Mouse (Mus musculus): ENCODE data around the gene Cdh15. TPM values are rescaled to one million over a fixed set of nuclear protein-coding genes. Genes with fewer than 3 reads are reported as not detected.

The Cdh15 gene
- polyA plus RNA-seq, 1 experiment from 2014 or later = 5.4 TPM

DNA sequence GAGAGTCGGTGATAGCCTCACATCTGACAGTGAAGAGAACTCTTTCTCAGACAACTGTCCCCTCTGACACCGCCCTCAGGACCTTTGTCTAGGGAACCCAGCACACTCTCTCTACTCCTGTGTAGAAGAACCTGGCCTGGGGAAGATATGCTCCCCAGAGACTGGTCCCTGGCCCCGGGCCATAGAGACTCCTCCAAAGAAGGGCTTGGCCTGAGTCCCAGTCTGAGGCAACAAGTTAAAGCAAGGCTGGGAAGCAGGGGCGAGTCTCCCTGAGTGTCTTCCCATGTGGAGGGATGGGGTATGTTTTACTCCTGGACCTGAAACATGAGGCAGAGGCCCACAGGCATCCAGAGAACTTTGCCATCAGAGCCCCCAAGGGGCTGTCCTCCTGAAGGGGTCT is 2.1 kb upstream of the Cdh15 start:
- H3K4me3 ChIP-seq = no peak overlapping the region
- no peak for ATAC-seq (ENCODE audit: low FRiP score, low read depth)
- no peaks in the 10 kb centered on the region for H3K9me3 ChIP-seq
- no peaks in the 10 kb centered on the region; the same call in none of the 2 replicates for H3K4me1 ChIP-seq
- no peak overlapping the region for H3K9ac ChIP-seq
- 85% methylated on average over 4 of the region's 4 CpGs for WGBS
- H3K27me3 ChIP-seq (replicated peaks) = 0 out of 2 replicates have a peak, but pooled peaks cover 3% of the 10 kb centered on the region
- H3K36me3 ChIP-seq = no peaks in the 10 kb centered on the region
- no peak overlapping the region for H3K27ac ChIP-seq
- H3K4me2 ChIP-seq (replicated peaks) = no peak overlapping the region

DNA sequence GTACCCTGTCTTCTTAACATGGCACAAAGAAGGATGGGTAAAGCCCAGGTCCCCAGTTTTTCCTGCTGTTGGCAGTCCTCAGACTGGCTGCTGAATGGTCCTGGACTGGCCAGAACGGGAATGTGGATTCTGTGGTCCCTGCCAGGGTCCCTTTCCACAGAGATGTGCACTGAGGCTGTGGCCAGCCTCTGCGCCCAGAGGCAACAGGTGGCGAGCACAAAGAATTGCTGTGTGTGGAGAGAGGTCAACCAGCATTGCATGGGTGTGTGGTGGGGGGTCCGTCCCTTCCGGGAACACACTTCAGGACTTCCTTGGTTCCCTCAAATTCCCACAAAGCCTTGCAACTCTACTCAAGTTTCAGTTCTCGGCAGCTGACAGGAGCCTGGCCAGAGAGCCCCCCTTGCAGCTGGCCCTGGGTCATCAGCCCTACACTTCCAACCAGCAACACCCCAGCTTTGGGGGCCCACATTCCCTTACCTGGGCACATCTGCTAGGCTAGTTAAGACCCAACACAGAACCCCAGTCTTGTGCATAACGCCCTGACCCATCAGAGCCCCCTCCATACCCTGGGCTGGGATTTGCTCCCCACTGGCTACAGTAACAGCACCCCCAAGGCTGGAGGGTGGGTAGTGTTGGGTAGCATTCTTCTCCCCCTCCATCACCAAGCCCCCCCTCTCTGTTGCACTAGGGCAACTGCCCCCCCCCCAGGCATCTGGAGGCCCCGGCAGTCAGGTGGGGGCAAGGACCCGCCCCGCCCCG is 1.6 kb downstream of the Cdh15 start:
- no peak overlapping the region for H3K4me2 ChIP-seq (replicated peaks)
- no peak for ATAC-seq (ENCODE audit: low FRiP score, low read depth)
- peaks cover 11% of the 10 kb centered on the region for H3K4me1 ChIP-seq
- no peaks in the 10 kb centered on the region for H3K36me3 ChIP-seq
- no peaks in the 10 kb centered on the region for H3K9me3 ChIP-seq
- H3K4me3 ChIP-seq = no peak overlapping the region
- H3K27ac ChIP-seq = no peak overlapping the region
- 73% methylated on average over 11 of the region's 11 CpGs for WGBS
- H3K27me3 ChIP-seq (replicated peaks) = 0 out of 2 replicates have a peak, but pooled peaks cover 3% of the 10 kb centered on the region
- H3K9ac ChIP-seq = no peak overlapping the region

DNA sequence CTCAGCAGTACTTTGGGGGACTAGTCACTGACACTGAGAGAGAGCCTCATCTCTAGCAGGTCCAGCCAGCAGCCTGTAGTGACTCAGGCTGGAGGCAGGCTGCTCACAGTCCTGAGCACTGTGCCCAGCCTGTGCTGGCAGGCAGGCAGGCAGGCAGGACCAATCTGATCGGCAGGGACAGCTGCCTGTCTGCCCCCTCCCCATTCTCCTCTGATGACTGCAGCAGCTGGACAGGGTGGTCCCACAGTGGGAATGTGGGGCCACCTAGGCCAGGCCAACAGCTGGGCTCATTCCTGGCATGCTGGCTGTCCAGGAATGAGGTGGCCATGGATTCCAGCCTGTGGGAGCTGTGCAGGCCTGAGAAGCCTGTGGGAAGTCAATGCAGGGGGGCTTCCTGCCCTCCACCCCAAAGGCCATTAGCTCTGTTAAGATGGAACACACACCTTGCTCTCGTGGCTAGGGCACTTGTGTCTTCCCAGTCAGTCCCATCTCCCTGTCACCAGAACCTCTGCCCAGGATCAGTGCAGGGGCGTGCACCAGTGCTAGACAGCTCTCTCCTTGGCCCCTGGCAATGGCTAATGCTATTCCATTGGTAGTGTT is 3.0 kb downstream of the Cdh15 start:
- Histone ChIP-seq H3K36me3 (no peaks in the 10 kb centered on the region), H3K27ac (no peak overlapping the region), H3K4me3 (no peak overlapping the region), H3K4me2 (replicated peaks) (no peak overlapping the region), H3K9ac (no peak overlapping the region), H3K27me3 (replicated peaks) (0 out of 2 replicates have a peak, but pooled peaks cover 3% of the 10 kb centered on the region), H3K9me3 (no peaks in the 10 kb centered on the region), H3K4me1 (peaks cover 11% of the 10 kb centered on the region)
- ATAC-seq (ENCODE audit: low FRiP score, low read depth) = no peak
- WGBS = 63% methylated on average over 3 of the region's 3 CpGs

DNA sequence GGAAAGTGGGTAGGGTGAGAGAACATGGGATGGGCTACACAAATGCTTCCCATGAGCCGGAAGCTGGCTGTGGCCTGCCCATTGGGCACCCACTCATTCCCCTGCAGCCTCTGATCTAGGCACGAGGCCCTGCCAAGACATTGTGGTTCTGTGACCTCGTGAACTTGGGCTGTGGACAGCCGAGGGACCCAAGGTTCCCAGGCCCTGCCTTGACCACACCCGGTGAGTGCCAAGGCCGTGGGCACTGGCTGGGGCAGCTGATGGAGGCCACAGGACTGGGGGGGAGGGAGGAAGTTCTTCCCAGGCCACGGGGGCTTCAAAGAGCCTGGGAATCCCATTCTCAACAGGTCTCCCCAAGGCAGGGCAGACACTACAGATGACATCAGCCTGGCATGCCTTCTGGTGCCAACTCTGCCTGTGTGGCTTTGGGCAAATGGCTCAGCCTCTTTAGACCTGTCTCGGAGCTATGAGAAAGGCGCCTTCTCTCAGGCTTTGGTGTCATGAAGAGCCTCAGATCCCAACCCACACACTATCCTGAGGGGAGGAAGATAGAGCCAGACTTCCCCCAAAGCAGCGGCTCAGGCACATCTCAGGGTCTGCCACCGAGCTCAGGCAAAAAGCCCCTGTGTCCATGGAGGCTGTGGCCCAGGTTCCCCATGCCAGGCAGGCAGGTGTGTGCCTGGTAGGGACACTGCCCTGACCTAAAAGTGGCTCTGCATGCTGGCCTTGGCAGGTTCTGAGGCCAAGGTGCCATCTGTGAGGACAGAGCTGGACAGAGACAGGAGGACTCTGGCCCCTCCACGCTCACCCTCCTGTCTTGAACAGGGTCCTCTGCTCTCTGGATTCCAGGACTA is 4.2 kb downstream of the Cdh15 start:
- Histone ChIP-seq H3K27ac (no peak overlapping the region), H3K4me2 (replicated peaks) (no peak overlapping the region), H3K27me3 (replicated peaks) (no peaks in the 10 kb centered on the region), H3K9ac (no peak overlapping the region), H3K4me1 (peaks cover 11% of the 10 kb centered on the region), H3K36me3 (no peaks in the 10 kb centered on the region), H3K4me3 (no peak overlapping the region), H3K9me3 (no peaks in the 10 kb centered on the region)
- WGBS = 85% methylated on average over 12 of the region's 12 CpGs
- no peak for ATAC-seq (ENCODE audit: low FRiP score, low read depth)

DNA sequence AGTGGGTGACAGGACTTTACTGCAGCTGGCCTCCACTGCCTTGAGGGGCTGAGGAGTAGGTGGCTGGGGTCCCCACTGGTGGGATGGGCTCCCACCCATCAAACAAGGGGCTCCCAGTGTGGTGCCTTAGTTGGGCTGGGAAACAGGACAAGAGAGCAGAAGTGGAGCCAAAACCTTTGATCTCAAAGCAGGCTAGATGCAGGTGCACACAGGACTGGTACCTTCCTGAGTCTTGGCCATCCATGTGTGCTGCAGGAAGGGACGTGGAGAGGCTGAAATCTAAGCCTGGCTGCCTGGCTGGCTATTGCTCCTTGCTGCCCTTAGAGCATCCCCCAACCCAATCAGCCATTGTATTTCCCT is 4.8 kb downstream of the Cdh15 start:
- H3K4me3 ChIP-seq = no peak overlapping the region
- H3K27me3 ChIP-seq (replicated peaks) = no peaks in the 10 kb centered on the region
- H3K9ac ChIP-seq = no peak overlapping the region
- H3K27ac ChIP-seq = no peak overlapping the region
- 52% methylated on average over 1 of the region's 1 CpGs for WGBS
- no peaks in the 10 kb centered on the region for H3K9me3 ChIP-seq
- ATAC-seq (ENCODE audit: low FRiP score, low read depth) = no peak
- H3K4me2 ChIP-seq (replicated peaks) = no peak overlapping the region
- H3K36me3 ChIP-seq = no peaks in the 10 kb centered on the region
- peaks cover 11% of the 10 kb centered on the region for H3K4me1 ChIP-seq

DNA sequence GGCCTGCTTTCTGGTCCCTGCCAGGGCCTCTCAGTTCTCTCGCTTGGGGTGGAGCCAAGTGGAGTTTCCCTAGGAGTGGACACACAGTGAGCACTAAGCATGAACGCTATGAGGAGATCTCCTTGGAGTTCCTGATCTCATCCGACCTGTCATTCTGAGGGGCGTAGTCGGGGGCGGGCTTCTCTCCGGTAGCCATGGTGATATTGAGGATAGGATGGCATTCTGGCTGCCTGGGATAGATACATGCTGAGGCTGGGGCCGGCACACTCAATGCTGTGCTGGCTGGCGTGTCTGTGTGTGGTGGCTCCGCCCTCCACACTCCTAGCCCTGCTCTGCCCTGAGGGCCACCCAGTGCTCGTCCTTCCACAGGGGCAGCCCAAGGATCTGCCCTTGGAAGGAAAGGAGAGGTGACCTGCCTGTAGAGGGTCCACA is 5.6 kb downstream of the Cdh15 start:
- Histone ChIP-seq H3K4me1 (peaks cover 11% of the 10 kb centered on the region), H3K4me2 (replicated peaks) (no peak overlapping the region), H3K9ac (no peak overlapping the region), H3K36me3 (no peaks in the 10 kb centered on the region), H3K27me3 (replicated peaks) (no peaks in the 10 kb centered on the region), H3K9me3 (no peaks in the 10 kb centered on the region), H3K27ac (no peak overlapping the region), H3K4me3 (no peak overlapping the region)
- WGBS = 16% methylated on average over 11 of the region's 11 CpGs
- ATAC-seq (ENCODE audit: low FRiP score, low read depth) = peak; percentile 71

DNA sequence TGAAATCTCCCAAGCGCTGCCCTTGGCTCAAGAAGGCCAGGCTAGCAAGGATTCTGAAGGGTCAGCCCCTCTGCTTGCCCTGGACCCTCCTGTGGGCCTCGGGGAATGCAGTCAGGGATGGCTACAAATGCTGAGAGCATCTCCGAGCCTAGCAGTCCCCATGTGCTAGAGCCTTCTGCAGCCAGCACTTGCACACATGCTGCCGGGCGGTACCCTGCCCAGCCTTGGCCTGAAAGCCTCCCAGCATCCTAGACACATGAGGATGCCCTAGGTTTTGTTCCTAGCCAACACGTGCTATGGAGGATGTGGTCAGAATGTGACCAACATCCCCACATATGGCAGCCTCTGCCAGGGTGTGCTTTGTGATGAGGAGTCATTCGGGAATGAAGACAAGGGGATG is 6.6 kb downstream of the Cdh15 start:
- no peak overlapping the region for H3K9ac ChIP-seq
- H3K36me3 ChIP-seq = no peaks in the 10 kb centered on the region
- H3K4me3 ChIP-seq = no peak overlapping the region
- H3K27ac ChIP-seq = no peak overlapping the region
- H3K4me1 ChIP-seq = peaks cover 11% of the 10 kb centered on the region
- no peak for ATAC-seq (ENCODE audit: low FRiP score, low read depth)
- H3K4me2 ChIP-seq (replicated peaks) = no peak overlapping the region
- WGBS = 75% methylated on average over 7 of the region's 7 CpGs
- no peaks in the 10 kb centered on the region for H3K27me3 ChIP-seq (replicated peaks)
- no peaks in the 10 kb centered on the region for H3K9me3 ChIP-seq

DNA sequence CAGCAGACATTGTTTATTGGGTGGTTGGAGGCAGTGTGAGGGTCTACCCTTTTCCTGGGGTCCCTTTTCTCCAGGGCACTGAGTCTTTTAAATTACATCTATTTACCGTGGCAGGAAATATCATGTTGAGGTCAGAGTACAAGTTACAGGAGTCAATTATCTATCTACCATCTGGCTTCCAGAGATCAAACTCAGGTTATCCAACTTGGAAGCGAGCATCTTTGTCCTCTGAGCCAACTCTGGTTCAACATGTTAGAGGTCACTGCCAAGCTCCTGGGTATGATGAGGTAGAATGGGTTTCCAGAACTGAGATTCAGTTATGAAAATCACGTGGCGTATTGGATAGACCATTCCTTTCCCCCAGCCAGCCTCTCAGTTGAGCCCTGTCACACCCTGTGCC is 7.4 kb downstream of the Cdh15 start:
- H3K4me1 ChIP-seq = peaks cover 11% of the 10 kb centered on the region
- no peak for ATAC-seq (ENCODE audit: low FRiP score, low read depth)
- 85% methylated on average over 4 of the region's 4 CpGs for WGBS

DNA sequence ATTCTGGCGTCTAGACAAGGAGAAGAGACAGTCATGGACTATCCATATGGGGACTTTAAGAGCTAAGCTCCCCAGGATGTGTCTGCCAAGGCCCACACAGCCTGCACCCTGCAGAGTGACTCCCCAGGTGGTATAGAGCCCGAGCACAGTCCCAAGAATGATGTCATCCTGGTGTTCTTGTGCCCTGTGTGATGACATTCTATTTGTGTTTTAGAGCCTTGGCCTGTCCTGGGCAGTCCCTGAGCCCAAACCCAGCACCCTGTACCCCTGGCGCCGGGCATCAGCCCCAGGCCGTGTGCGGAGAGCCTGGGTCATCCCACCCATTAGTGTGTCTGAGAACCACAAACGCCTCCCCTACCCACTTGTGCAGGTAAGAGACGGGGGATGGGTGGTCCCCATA is 8.5 kb downstream of the Cdh15 start:
- H3K27ac ChIP-seq = no peak overlapping the region
- WGBS = 86% methylated on average over 8 of the region's 8 CpGs
- ATAC-seq (ENCODE audit: low FRiP score, low read depth) = no peak
- H3K4me1 ChIP-seq = peaks cover 11% of the 10 kb centered on the region
- H3K4me3 ChIP-seq = no peak overlapping the region
- no peak overlapping the region for H3K4me2 ChIP-seq (replicated peaks)
- no peak overlapping the region for H3K9ac ChIP-seq
- H3K27me3 ChIP-seq (replicated peaks) = no peaks in the 10 kb centered on the region
- no peaks in the 10 kb centered on the region for H3K9me3 ChIP-seq
- no peaks in the 10 kb centered on the region for H3K36me3 ChIP-seq

More for the DNA sequence above, 7.4 kb downstream of the Cdh15 start:
- Histone ChIP-seq H3K4me2 (replicated peaks) (no peak overlapping the region), H3K9ac (no peak overlapping the region), H3K9me3 (no peaks in the 10 kb centered on the region), H3K36me3 (no peaks in the 10 kb centered on the region), H3K4me3 (no peak overlapping the region), H3K27me3 (replicated peaks) (no peaks in the 10 kb centered on the region), H3K27ac (no peak overlapping the region)

DNA sequence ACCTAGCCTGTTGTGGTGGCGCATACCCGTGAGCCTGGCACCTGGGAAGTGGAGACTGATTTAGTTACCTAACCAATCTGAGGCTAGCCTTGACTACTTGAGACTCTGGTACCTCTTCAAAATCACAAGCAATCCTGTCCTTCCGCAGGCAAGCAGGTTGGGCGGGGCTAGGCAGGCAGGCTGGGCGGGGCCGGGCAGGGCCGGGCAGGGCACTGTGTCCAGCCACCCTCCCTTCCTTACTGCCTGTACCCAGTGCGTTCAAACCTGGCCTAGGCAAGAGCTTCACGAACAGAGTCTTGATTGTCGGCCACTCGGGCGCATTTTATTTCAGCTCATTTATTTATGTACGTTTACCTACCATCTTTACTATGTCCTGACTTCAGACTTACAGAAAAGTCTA is 12.1 kb downstream of the Cdh15 start:
- H3K4me3 ChIP-seq = no peak overlapping the region
- ATAC-seq (ENCODE audit: low FRiP score, low read depth) = no peak
- H3K4me2 ChIP-seq (replicated peaks) = no peak overlapping the region
- H3K9ac ChIP-seq = no peak overlapping the region
- no peaks in the 10 kb centered on the region for H3K36me3 ChIP-seq
- peaks cover 5% of the 10 kb centered on the region; the same call in 1 of the 2 replicates for H3K9me3 ChIP-seq
- H3K27ac ChIP-seq = no peak overlapping the region
- H3K27me3 ChIP-seq (replicated peaks) = no peaks in the 10 kb centered on the region
- 58% methylated on average over 13 of the region's 13 CpGs for WGBS
- 0 out of 2 replicates have a peak, but pooled peaks cover 3% of the 10 kb centered on the region for H3K4me1 ChIP-seq

DNA sequence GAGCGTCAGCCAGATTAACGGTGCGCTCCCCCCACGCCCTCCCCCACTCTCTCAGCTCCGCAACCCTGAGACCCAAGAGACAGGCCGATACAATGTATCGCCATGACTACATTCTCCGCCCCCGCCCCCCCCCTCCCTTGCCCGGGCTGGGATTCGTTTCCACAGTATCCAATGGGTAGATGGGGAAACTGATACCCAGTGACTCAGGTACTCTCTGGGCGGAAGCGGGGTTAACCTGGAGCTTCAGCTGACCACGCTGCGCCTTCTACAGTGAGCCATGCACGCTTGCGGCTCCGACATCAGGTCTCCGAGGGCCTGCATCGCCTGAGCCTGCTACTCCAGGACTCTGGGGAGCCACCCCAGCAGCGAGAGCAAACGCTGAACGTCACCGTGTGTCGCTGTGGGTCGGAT is 17.0 kb downstream of the Cdh15 start:
- 57% methylated on average over 26 of the region's 26 CpGs for WGBS

DNA sequence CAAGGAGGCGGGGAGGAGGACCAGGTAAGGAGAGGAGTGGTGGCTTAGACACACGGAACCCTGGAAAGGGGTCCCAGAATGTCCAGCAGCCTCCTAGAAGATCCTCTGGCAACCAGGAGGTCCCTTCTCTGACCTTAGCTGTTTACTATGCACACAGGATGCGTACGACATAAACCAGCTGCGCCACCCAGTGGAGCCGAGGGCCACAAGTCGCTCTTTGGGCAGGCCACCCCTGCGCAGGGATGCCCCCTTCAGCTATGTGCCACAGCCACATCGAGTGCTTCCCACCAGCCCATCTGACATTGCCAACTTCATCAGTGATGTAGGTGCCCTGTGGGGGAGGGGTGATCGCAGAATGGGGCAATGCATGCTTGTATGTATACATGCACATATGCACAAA is 17.7 kb downstream of the Cdh15 start:
- no peaks in the 10 kb centered on the region; the same call in 1 of the 2 replicates for H3K27me3 ChIP-seq (replicated peaks)
- H3K4me2 ChIP-seq (replicated peaks) = peak overlapping the region; percentile 51
- H3K27ac ChIP-seq = no peak overlapping the region
- 55% methylated on average over 10 of the region's 10 CpGs for WGBS
- H3K4me1 ChIP-seq = peaks cover 9% of the 10 kb centered on the region; the same call in 1 of the 2 replicates
- H3K9me3 ChIP-seq = peaks cover 12% of the 10 kb centered on the region; the same call in 1 of the 2 replicates
- no peaks in the 10 kb centered on the region for H3K36me3 ChIP-seq
- no peak overlapping the region for H3K4me3 ChIP-seq
- no peak overlapping the region for H3K9ac ChIP-seq
- no peak for ATAC-seq (ENCODE audit: low FRiP score, low read depth)

More for the DNA sequence above, 17.0 kb downstream of the Cdh15 start:
- H3K27ac ChIP-seq = no peak overlapping the region; the same call in 1 of the 2 replicates
- H3K27me3 ChIP-seq (replicated peaks) = no peaks in the 10 kb centered on the region; the same call in 1 of the 2 replicates
- 0 out of 2 replicates have a peak, but pooled peaks cover 3% of the 10 kb centered on the region for H3K4me1 ChIP-seq
- no peak overlapping the region for H3K9ac ChIP-seq
- no peaks in the 10 kb centered on the region for H3K36me3 ChIP-seq
- 0 out of 2 replicates have a peak, but pooled peaks have one; percentile 50 for ATAC-seq (ENCODE audit: low FRiP score, low read depth)
- peak overlapping the region; percentile 51 for H3K4me2 ChIP-seq (replicated peaks)
- H3K9me3 ChIP-seq = peaks cover 12% of the 10 kb centered on the region; the same call in 1 of the 2 replicates
- peak overlapping the region; percentile 18 for H3K4me3 ChIP-seq
